Mouse (Mus musculus): ENCODE measurements around the gene Gbf1.

Gbf1 gene

GRCm38 (mm10) chr19:46223118-46223517 lies 70.8 kb downstream of the Gbf1 start:
- DNase-seq (ENCODE audit: low spot score), result no peak

- DNase-seq (ENCODE audit: low spot score), result no peak
Measured at GRCm38 (mm10) chr19:46224882-46225281, 72.6 kb downstream of the Gbf1 start.

GRCm38 (mm10) chr19:46225506-46225905 lies 73.2 kb downstream of the Gbf1 start:
- DNase-seq (ENCODE audit: low spot score), result no peak

- no peak for DNase-seq (ENCODE audit: low spot score)
Measured at GRCm38 (mm10) chr19:46226295-46226694, 74.0 kb downstream of the Gbf1 start.

GRCm38 (mm10) chr19:46227300-46227699 lies 75.0 kb downstream of the Gbf1 start:
- DNase-seq (ENCODE audit: low spot score), result no peak

GRCm38 (mm10) chr19:46234450-46234849 lies 82.1 kb downstream of the Gbf1 start:
- DNase-seq (ENCODE audit: low spot score), result no peak

GRCm38 (mm10) chr19:46236658-46237057 lies 84.3 kb downstream of the Gbf1 start:
- peak; percentile 26 for DNase-seq (ENCODE audit: low spot score)

GRCm38 (mm10) chr19:46240246-46240645 lies 87.9 kb downstream of the Gbf1 start:
- DNase-seq (ENCODE audit: low spot score), result no peak

- no peak for DNase-seq (ENCODE audit: low spot score)
Measured at GRCm38 (mm10) chr19:46242416-46242815, 90.1 kb downstream of the Gbf1 start.

- no peak for DNase-seq (ENCODE audit: low spot score)
Measured at GRCm38 (mm10) chr19:46244628-46245027, 92.3 kb downstream of the Gbf1 start.

GRCm38 (mm10) chr19:46248991-46249390 lies 96.7 kb downstream of the Gbf1 start:
- DNase-seq (ENCODE audit: low spot score), result peak; percentile 15

- peak; percentile 80 for DNase-seq (ENCODE audit: low spot score)
Measured at GRCm38 (mm10) chr19:46254163-46254752, 101.9 kb downstream of the Gbf1 start.

GRCm38 (mm10) chr19:46264762-46265161 lies 112.5 kb downstream of the Gbf1 start:
- no peak for DNase-seq (ENCODE audit: low spot score)

- peak; percentile 35 for DNase-seq (ENCODE audit: low spot score)
Measured at GRCm38 (mm10) chr19:46275307-46275706, 123.0 kb downstream of the Gbf1 start.

GRCm38 (mm10) chr19:46282081-46282849 lies 130.0 kb downstream of the Gbf1 start:
- DNase-seq (ENCODE audit: low spot score), result no peak

GRCm38 (mm10) chr19:46284686-46285085 lies 132.4 kb downstream of the Gbf1 start:
- DNase-seq (ENCODE audit: low spot score), result no peak

GRCm38 (mm10) chr19:46285631-46286030 lies 133.3 kb downstream of the Gbf1 start:
- no peak for DNase-seq (ENCODE audit: low spot score)

- DNase-seq (ENCODE audit: low spot score), result no peak
Measured at GRCm38 (mm10) chr19:46286047-46286446, 133.7 kb downstream of the Gbf1 start.

GRCm38 (mm10) chr19:46286926-46287325 lies 134.6 kb downstream of the Gbf1 start:
- DNase-seq (ENCODE audit: low spot score), result no peak

GRCm38 (mm10) chr19:46287566-46287965 lies 135.3 kb downstream of the Gbf1 start:
- no peak for DNase-seq (ENCODE audit: low spot score)

- no peak for DNase-seq (ENCODE audit: low spot score)
Measured at GRCm38 (mm10) chr19:46290535-46291105, 138.3 kb downstream of the Gbf1 start.

GRCm38 (mm10) chr19:46296938-46297337 lies 144.6 kb downstream of the Gbf1 start:
- DNase-seq (ENCODE audit: low spot score), result no peak

- DNase-seq (ENCODE audit: low spot score), result no peak
Measured at GRCm38 (mm10) chr19:46300294-46301045, 148.2 kb downstream of the Gbf1 start.
